Mouse (Mus musculus): ENCODE data around the gene Baiap2l1.

- no peak for TF ChIP-seq CTCF (IDR thresholded peaks at IDR 0.05; ENCODE audit: low read depth)
- TF ChIP-seq EP300 (IDR thresholded peaks at IDR 0.05; ENCODE audit: low read depth), result no peak
Observed at GRCm38 (mm10) chr5:144287267-144287820, 70.6 kb downstream of the Baiap2l1 start.

All from liver, postnatal 0 days (tissue).